Mouse (Mus musculus) embryo, embryonic 11 days (tissue): ENCODE measurements at regions not wholly inside any gene's neighbourhood (a gene's known extent, or its start where the extent isn't known, plus 50 kb on each side); places are given as distances from the start of the nearest gene placed in this dataset.
"Not testable (repeated sequence)": the region's sequence is repeated elsewhere in the genome, so short reads cannot be mapped to it uniquely, and the experiment has no call there.

Experiments
- DNase-seq: peaks from one replicate; pipeline ENCODE4 v3.0.0-alpha.2; 2015

- DNase-seq = no peak
Measured at GRCm38 (mm10) chr8:46355066-46355465, 60.6 kb upstream of the Helt start.

GRCm38 (mm10) chr8:46357961-46358360, 63.5 kb upstream of the Helt start:
- not testable (repeated sequence) for DNase-seq

- no peak for DNase-seq
Measured at GRCm38 (mm10) chr8:46362871-46363306, 68.4 kb upstream of the Helt start.

GRCm38 (mm10) chr8:46365711-46366110, 71.2 kb upstream of the Helt start:
- DNase-seq = no peak

GRCm38 (mm10) chr8:46367125-46367524, 72.7 kb upstream of the Helt start:
- no peak for DNase-seq

- no peak for DNase-seq
Measured at GRCm38 (mm10) chr8:46374092-46374491, 79.6 kb upstream of the Helt start.

- DNase-seq = no peak
Measured at GRCm38 (mm10) chr8:46375986-46376385, 81.5 kb upstream of the Helt start.

GRCm38 (mm10) chr8:46384926-46385325, 85.9 kb upstream of the Acsl1 start:
- DNase-seq = no peak

- no peak for DNase-seq
Measured at GRCm38 (mm10) chr8:46385806-46386205, 85.0 kb upstream of the Acsl1 start.

- DNase-seq = peak; percentile 13
Measured at GRCm38 (mm10) chr8:46386553-46386952, 84.3 kb upstream of the Acsl1 start.

GRCm38 (mm10) chr8:46387037-46387436, 83.8 kb upstream of the Acsl1 start:
- DNase-seq = no peak

GRCm38 (mm10) chr8:46388421-46388820, 82.4 kb upstream of the Acsl1 start:
- no peak for DNase-seq

- no peak for DNase-seq
Measured at GRCm38 (mm10) chr8:46390431-46390830, 80.4 kb upstream of the Acsl1 start.

GRCm38 (mm10) chr8:46391678-46392077, 79.2 kb upstream of the Acsl1 start:
- no peak for DNase-seq

GRCm38 (mm10) chr8:46393296-46393695, 77.5 kb upstream of the Acsl1 start:
- DNase-seq = no peak

GRCm38 (mm10) chr8:46394750-46395149, 76.1 kb upstream of the Acsl1 start:
- DNase-seq = no peak

- no peak for DNase-seq
Measured at GRCm38 (mm10) chr8:46395348-46395747, 75.5 kb upstream of the Acsl1 start.

- DNase-seq = no peak
Measured at GRCm38 (mm10) chr8:46397081-46397480, 73.8 kb upstream of the Acsl1 start.

- no peak for DNase-seq
Measured at GRCm38 (mm10) chr8:46397777-46398176, 73.1 kb upstream of the Acsl1 start.

- no peak for DNase-seq
Measured at GRCm38 (mm10) chr8:46400595-46400994, 70.2 kb upstream of the Acsl1 start.

- DNase-seq = no peak
Measured at GRCm38 (mm10) chr8:46403877-46404560, 66.8 kb upstream of the Acsl1 start.

GRCm38 (mm10) chr8:46408886-46409285, 62.0 kb upstream of the Acsl1 start:
- no peak for DNase-seq

- no peak for DNase-seq
Measured at GRCm38 (mm10) chr8:46409296-46409695, 61.5 kb upstream of the Acsl1 start.

- no peak for DNase-seq
Measured at GRCm38 (mm10) chr8:46411877-46412625, 58.8 kb upstream of the Acsl1 start.
